Mouse (Mus musculus) lung, embryonic 15.5 days (tissue): ENCODE results near the gene Pex16. TPM values are rescaled to one million over a fixed set of nuclear protein-coding genes. Genes with fewer than 3 reads are reported as not detected.
A peak's percentile ranks its signal among the peaks of the same experiment; 100 is the strongest.

Experiments used
- ATAC-seq: fragments of 200-750 bp; cut with Nextera tagmentation; 2 replicates; pipeline ENCODE4 v1.8.0; 2017; ENCODE audit warnings: moderate number of reproducible peaks, borderline replicate concordance; ENCODE audit not compliant: low FRiP score, low TSS enrichment; ENCODE audit errors: extremely low read depth
- H3K27ac ChIP-seq: fragments of 300-500 bp; sonication (generic); 2 replicates; pipeline ENCODE4 v1.5.1; 2015; ENCODE audit warnings: moderate library complexity, mild to moderate bottlenecking, inconsistent platforms
- H3K27me3 ChIP-seq: fragments of 300-500 bp; sonication (generic); 2 replicates; pipeline ENCODE4 v1.6.1; 2015; ENCODE audit warnings: inconsistent platforms
- H3K36me3 ChIP-seq: fragments of 300-500 bp; sonication (generic); 2 replicates; pipeline ENCODE4 v1.6.1; 2015; ENCODE audit warnings: inconsistent platforms
- H3K4me1 ChIP-seq: fragments of 300-500 bp; sonication (generic); 2 replicates; pipeline ENCODE4 v1.6.1; 2015; ENCODE audit warnings: inconsistent platforms
- H3K4me2 ChIP-seq: fragments of 300-500 bp; sonication (generic); 2 replicates; pipeline ENCODE4 v1.6.1; 2015; ENCODE audit warnings: inconsistent platforms, mild to moderate bottlenecking, moderate library complexity
- H3K4me3 ChIP-seq: fragments of 300-500 bp; sonication (generic); 2 replicates; pipeline ENCODE4 v1.5.1; 2015; ENCODE audit warnings: mild to moderate bottlenecking, inconsistent platforms
- H3K9ac ChIP-seq: fragments of 300-500 bp; sonication (generic); 2 replicates; pipeline ENCODE4 v1.6.1; 2015; ENCODE audit warnings: inconsistent platforms
- H3K9me3 ChIP-seq: fragments of 300-500 bp; sonication (generic); 2 replicates; pipeline ENCODE4 v1.6.1; 2016; ENCODE audit warnings: inconsistent platforms
- WGBS: fragments of 180-500 bp; shearing (Covaris S2); methylation state at CpG from one replicate; pipeline ENCODE4 v1.1.7; 2015; 5-methylcytosine and 5-hydroxymethylcytosine counted together
- polyA plus RNA-seq: library from polyadenylated mRNA; unstranded; fragments of >200 nt; fragmentation: Nextera tagmentation; extraction: Ambion mirVana; gene quantifications from 2 replicates; pipeline ENCODE4 v1.2.1, GENCODE M21; 2015

The Pex16 gene
- polyA plus RNA-seq, 1 experiment from 2014 or later, result 24.0 TPM

GRCm38 (mm10) chr2:92370821-92371805 is 3.4 kb upstream of the Pex16 start:
- peak; percentile 19 for ATAC-seq
- Histone ChIP-seq H3K27ac (peak overlapping the region; percentile 95), H3K27me3 (peaks cover 35% of the 10 kb centered on the region), H3K9me3 (no peaks in the 10 kb centered on the region), H3K9ac (peak overlapping the region; percentile 36), H3K4me3 (peak overlapping the region; percentile 44), H3K4me1 (peaks cover 50% of the 10 kb centered on the region), H3K36me3 (no peaks in the 10 kb centered on the region), H3K4me2 (peak overlapping the region; percentile 60)
- WGBS, result 4% methylated on average over 45 of the region's 45 CpGs

GRCm38 (mm10) chr2:92371971-92372690 is 2.3 kb upstream of the Pex16 start:
- H3K27ac ChIP-seq, result peak overlapping the region; percentile 95
- no peak overlapping the region for H3K9ac ChIP-seq
- H3K27me3 ChIP-seq, result peaks cover 35% of the 10 kb centered on the region
- 18% methylated on average over 10 of the region's 10 CpGs for WGBS
- no peaks in the 10 kb centered on the region for H3K9me3 ChIP-seq
- peaks cover 55% of the 10 kb centered on the region for H3K4me1 ChIP-seq
- no peak overlapping the region for H3K4me3 ChIP-seq
- no peaks in the 10 kb centered on the region for H3K36me3 ChIP-seq
- no peak for ATAC-seq
- peak overlapping the region; percentile 60; the same call in 1 of the 2 replicates for H3K4me2 ChIP-seq

GRCm38 (mm10) chr2:92372767-92373436 is 1.6 kb upstream of the Pex16 start:
- peaks cover 55% of the 10 kb centered on the region for H3K4me1 ChIP-seq
- H3K27ac ChIP-seq, result peak overlapping the region; percentile 95
- peaks cover 35% of the 10 kb centered on the region for H3K27me3 ChIP-seq
- no peak overlapping the region for H3K4me3 ChIP-seq
- WGBS, result 44% methylated on average over 9 of the region's 9 CpGs
- peaks cover 4% of the 10 kb centered on the region; the same call in 1 of the 2 replicates for H3K36me3 ChIP-seq
- 0 out of 2 replicates have a peak overlapping the region, but pooled peaks have one; percentile 60 for H3K4me2 ChIP-seq
- no peak overlapping the region for H3K9ac ChIP-seq
- no peak for ATAC-seq
- H3K9me3 ChIP-seq, result no peaks in the 10 kb centered on the region

GRCm38 (mm10) chr2:92373437-92373813 is 1.1 kb upstream of the Pex16 start:
- WGBS, result 78% methylated on average over 11 of the region's 11 CpGs

GRCm38 (mm10) chr2:92375099-92375623 is 685 bp downstream of the Pex16 start:
- H3K4me1 ChIP-seq, result peaks cover 50% of the 10 kb centered on the region
- under 1% methylated on average over 29 of the region's 29 CpGs for WGBS
- H3K9me3 ChIP-seq, result no peaks in the 10 kb centered on the region
- ATAC-seq, result peak; percentile 93
- H3K27me3 ChIP-seq, result peaks cover 21% of the 10 kb centered on the region
- peak overlapping the region; percentile 88 for H3K4me3 ChIP-seq
- peak overlapping the region; percentile 69 for H3K9ac ChIP-seq
- H3K4me2 ChIP-seq, result peak overlapping the region; percentile 96
- peaks cover 27% of the 10 kb centered on the region; the same call in 1 of the 2 replicates for H3K36me3 ChIP-seq
- peak overlapping the region; percentile 94 for H3K27ac ChIP-seq

More at GRCm38 (mm10) chr2:92373437-92373813, 1.1 kb upstream of the Pex16 start:
- peaks cover 35% of the 10 kb centered on the region for H3K27me3 ChIP-seq
- H3K36me3 ChIP-seq, result peaks cover 9% of the 10 kb centered on the region; the same call in 1 of the 2 replicates
- peaks cover 55% of the 10 kb centered on the region for H3K4me1 ChIP-seq
- 0 out of 2 replicates have a peak overlapping the region, but pooled peaks have one; percentile 96 for H3K4me2 ChIP-seq
- H3K9ac ChIP-seq, result no peak overlapping the region
- no peak for ATAC-seq
- H3K9me3 ChIP-seq, result no peaks in the 10 kb centered on the region
- H3K27ac ChIP-seq, result peak overlapping the region; percentile 95
- H3K4me3 ChIP-seq, result no peak overlapping the region

- H3K4me1 ChIP-seq, result peaks cover 44% of the 10 kb centered on the region
- H3K4me3 ChIP-seq, result peak overlapping the region; percentile 88
- peaks cover 31% of the 10 kb centered on the region; the same call in 1 of the 2 replicates for H3K36me3 ChIP-seq
- WGBS, result 9% methylated on average over 10 of the region's 10 CpGs
- peak overlapping the region; percentile 94; the same call in 1 of the 2 replicates for H3K27ac ChIP-seq
- no peaks in the 10 kb centered on the region for H3K9me3 ChIP-seq
- H3K27me3 ChIP-seq, result peaks cover 15% of the 10 kb centered on the region
- ATAC-seq, result no peak
- peak overlapping the region; percentile 96 for H3K4me2 ChIP-seq
- peak overlapping the region; percentile 69 for H3K9ac ChIP-seq
Observed at GRCm38 (mm10) chr2:92375788-92376187, 1.3 kb downstream of the Pex16 start.

- H3K4me3 ChIP-seq, result peak overlapping the region; percentile 88
- peak overlapping the region; percentile 69; the same call in 1 of the 2 replicates for H3K9ac ChIP-seq
- H3K9me3 ChIP-seq, result no peaks in the 10 kb centered on the region
- peaks cover 39% of the 10 kb centered on the region for H3K4me1 ChIP-seq
- peaks cover 31% of the 10 kb centered on the region; the same call in 1 of the 2 replicates for H3K36me3 ChIP-seq
- H3K4me2 ChIP-seq, result peak overlapping the region; percentile 96
- peaks cover 10% of the 10 kb centered on the region for H3K27me3 ChIP-seq
- no peak for ATAC-seq
- no peak overlapping the region for H3K27ac ChIP-seq
- WGBS, result 70% methylated on average over 6 of the region's 6 CpGs
Observed at GRCm38 (mm10) chr2:92376300-92376699, 1.8 kb downstream of the Pex16 start.

- H3K27ac ChIP-seq, result no peak overlapping the region
- H3K9ac ChIP-seq, result no peak overlapping the region
- H3K4me3 ChIP-seq, result no peak overlapping the region
- H3K9me3 ChIP-seq, result no peaks in the 10 kb centered on the region
- H3K36me3 ChIP-seq, result peaks cover 36% of the 10 kb centered on the region
- 94% methylated on average over 7 of the region's 7 CpGs for WGBS
- ATAC-seq, result no peak
- peaks cover 31% of the 10 kb centered on the region for H3K4me1 ChIP-seq
- H3K27me3 ChIP-seq, result 0 out of 2 replicates have a peak, but pooled peaks cover under 1% of the 10 kb centered on the region
- no peak overlapping the region for H3K4me2 ChIP-seq
Observed at GRCm38 (mm10) chr2:92377320-92377719, 2.8 kb downstream of the Pex16 start.

- no peak for ATAC-seq
- no peak overlapping the region for H3K9ac ChIP-seq
Observed at GRCm38 (mm10) chr2:92379783-92380494, 5.5 kb downstream of the Pex16 start.

GRCm38 (mm10) chr2:92380495-92381050 is 6.1 kb downstream of the Pex16 start:
- no peak overlapping the region for H3K4me3 ChIP-seq
- no peak for ATAC-seq
- H3K36me3 ChIP-seq, result peaks cover 46% of the 10 kb centered on the region
- H3K9ac ChIP-seq, result no peak overlapping the region
- H3K4me2 ChIP-seq, result no peak overlapping the region
- H3K27me3 ChIP-seq, result no peaks in the 10 kb centered on the region
- no peak overlapping the region for H3K27ac ChIP-seq
- H3K4me1 ChIP-seq, result peaks cover 10% of the 10 kb centered on the region
- no peaks in the 10 kb centered on the region for H3K9me3 ChIP-seq
- WGBS, result 75% methylated on average over 6 of the region's 6 CpGs

More at GRCm38 (mm10) chr2:92379783-92380494, 5.5 kb downstream of the Pex16 start:
- no peak overlapping the region for H3K4me2 ChIP-seq
- H3K27me3 ChIP-seq, result no peaks in the 10 kb centered on the region
- H3K27ac ChIP-seq, result no peak overlapping the region
- H3K9me3 ChIP-seq, result no peaks in the 10 kb centered on the region
- H3K36me3 ChIP-seq, result peaks cover 46% of the 10 kb centered on the region
- H3K4me1 ChIP-seq, result peaks cover 10% of the 10 kb centered on the region
- no peak overlapping the region for H3K4me3 ChIP-seq
- WGBS, result 72% methylated on average over 17 of the region's 17 CpGs
